Mouse (Mus musculus): ENCODE data around the gene Cdc5l.
"Not testable (repeated sequence)": the region's sequence is repeated elsewhere in the genome, so short reads cannot be mapped to it uniquely, and the experiment has no call there.

Cdc5l gene

DNA sequence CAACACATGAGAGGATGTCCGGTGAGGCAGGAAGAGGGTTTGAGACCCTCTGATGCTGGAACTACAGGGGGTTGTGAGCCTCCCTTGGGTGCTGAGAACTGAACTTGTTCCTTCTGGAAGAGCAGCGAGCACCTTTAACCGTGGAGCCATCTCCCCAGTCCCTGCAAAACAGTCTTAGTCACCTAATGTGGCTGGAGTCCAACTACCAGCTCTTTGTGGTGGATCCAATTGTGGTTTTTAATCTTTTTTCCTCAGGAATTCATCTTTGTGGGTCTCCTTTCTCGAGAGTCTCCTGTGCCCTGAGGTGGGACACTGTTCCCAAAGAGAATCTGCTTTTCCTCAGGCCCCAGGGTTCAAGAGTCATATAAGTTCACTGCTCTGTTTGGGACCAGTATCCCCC is 12.4 kb upstream of the Cdc5l start:
- in situ Hi-C loops (cut with MboI, MseI): no loop called here

DNA sequence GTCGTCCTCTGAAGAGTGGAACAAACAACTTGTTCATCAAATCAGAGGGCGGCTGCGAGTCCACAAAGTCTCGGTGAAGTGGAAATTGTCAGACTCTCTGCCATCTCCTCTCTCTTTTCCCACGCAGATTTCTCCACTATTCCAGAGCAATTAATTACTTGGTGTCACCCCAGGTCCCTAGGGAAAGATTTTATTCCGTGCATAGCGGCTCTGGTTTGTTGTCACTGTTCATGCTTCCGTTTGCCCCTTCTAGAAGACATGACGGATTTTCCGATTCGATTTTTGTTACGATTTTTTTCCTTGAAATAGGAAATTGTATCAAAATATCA is 689 bp upstream of the Cdc5l start:
- in situ Hi-C loops (cut with MboI, MseI): loop anchor here (10.0 kb wide), 1 partner anchor 1769 kb away; the partner anchor contains the start of genes Cyp39a1 and Slc25a27

DNA sequence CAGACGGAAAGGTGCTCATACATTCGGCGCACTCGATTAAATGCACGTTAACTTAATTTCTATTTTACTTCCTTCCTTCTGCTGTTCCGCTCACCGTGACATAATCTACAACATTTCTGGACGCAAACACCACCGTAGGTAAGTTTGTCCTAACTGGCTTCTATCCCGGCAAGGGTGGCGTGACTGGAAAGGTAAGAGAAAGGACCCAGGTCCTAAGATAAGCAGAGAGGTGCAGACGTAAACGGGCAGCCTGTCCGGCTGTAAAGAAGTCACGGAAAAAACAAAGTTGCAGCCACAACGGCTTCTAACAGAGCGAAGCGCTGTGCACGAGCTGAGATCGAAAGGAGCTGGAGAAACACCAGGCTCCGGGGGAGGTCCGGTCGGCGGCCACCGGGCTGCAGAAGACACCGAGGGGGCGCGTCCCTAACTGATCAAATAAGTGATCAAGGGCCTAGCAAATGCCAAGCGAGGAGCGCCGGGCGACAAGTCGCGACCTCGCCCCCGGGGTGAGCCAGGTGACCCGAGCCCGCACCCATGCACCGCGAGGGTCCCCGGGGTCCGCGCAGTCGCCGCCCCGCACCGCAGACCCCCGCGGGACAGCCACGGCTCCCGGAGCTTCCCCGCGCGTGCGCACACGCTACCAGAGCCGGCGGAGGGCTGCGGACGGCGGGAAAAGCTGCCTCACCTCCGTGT is 685 bp downstream of the Cdc5l start:
- in situ Hi-C loops (cut with MboI, MseI): loop anchor here (10.0 kb wide), 1 partner anchor 1768 kb away; the partner anchor contains the start of genes Cyp39a1 and Slc25a27

DNA sequence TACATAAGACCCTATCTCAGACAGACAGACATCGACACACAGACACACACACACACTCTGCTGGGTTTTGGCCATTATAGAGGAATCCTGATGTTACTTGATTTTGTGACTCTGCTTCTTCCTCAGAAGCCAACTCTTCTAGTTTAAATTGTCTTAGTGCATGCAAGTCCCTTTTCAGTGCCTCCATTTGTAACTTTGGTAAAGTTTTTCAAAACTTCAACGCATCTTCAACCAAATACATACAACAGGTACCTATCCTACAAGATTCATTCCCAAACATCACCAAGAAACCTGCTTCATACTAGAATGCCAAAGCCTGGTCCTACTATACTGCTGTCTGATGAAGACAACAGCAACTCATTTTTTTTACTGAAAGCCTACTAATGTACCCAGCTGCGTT is 1.5 kb downstream of the Cdc5l start:
- in situ Hi-C loops (cut with MboI, MseI): loop anchor here (10.0 kb wide), 1 partner anchor 1767 kb away; the partner anchor contains the start of genes Cyp39a1 and Slc25a27

DNA sequence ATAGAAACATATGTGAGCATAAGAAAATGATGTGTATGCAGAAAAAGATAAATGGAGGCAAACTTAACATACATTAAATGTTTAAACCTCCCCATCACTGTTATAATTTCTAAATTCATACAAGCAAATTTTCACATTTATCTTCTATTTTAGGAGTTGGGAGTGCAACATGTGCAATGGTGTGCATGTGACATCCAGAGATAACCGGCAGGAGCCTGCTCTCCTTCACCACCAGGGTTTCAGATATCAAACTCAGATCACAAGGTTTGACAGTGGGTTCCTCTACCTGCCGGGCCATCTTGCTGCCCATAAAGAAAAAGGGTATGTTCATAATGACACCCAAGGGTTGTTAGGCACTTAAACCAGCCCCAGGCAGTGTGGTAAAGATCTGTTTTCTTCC is 16.1 kb downstream of the Cdc5l start:
- in situ Hi-C loops (cut with MboI, MseI): no loop called here

DNA sequence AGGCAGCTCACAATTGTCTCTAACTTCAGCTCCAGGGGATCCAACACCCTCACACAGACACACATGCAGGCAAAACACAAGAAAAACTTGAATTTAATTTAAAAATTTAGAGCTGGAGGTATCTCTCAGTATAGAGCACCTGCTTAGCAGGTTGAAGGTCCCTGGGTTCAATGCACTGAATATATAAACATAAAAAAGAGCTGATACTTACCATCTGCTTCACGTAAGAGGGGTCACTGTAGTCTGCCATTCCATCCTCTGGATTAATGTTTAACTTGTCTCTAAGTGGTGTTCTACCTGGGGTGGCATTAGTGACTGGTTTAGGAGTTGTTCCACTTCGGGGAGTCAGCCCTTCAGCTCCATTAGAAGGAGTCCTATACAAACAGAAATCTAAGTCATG is 21.9 kb downstream of the Cdc5l start:
- in situ Hi-C loops (cut with MboI, MseI): not testable (repeated sequence)

DNA sequence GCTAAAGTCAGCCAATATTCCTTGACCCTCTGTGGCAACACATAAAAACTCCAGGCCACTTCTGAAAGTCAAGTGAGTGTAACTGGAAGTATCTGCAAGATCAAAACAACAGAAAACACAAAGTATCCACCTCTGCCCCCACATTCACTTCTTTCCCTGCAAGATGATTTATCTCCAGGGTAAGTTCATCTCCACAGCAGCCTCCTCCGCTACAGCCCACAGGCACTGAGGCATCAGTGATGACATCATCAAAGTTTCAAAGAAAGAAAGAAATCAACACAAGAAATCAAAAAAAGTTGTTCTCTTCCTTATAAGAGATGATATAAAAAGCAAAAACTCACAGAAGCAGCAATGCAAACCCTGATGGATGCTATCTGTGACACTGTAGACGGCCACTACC is 24.8 kb downstream of the Cdc5l start:
- in situ Hi-C loops (cut with MboI, MseI): no loop called here

DNA sequence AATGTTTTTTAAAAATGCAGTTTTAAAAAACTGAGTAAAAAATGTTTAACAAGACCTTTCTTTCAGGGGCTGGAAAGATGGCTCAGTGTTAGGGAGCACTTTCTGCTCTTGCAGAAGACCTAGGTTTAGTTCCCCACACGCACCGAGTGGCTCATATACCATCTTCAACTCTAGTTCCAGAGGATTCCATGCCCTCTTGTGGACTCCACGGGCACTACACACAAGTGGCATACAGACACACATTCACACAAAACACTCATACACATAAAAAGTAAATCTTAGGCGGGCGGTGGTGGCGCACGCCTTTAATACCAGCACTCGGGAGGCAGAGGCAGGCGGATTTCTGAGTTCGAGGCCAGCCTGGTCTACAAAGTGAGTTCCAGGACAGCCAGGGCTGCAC is 27.3 kb downstream of the Cdc5l start:
- in situ Hi-C loops (cut with MboI, MseI): no loop called here

DNA sequence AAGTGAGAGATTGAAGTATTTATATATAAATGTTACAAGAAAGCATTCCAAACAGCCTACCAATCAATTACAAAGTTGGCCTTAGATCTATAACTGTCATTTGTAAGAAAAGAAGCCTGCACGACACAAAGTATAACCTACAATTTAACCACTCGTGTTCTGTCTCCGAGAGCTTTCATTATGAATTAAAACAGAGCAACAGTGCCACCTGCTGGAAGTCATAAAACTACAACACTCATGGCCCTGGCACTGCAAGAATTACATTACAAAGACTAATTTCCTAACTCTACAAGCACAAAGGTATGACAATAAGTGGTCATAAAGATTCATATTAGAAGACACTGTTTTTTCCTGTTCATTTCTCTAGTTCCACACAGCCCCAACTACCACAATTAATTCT is 30.3 kb downstream of the Cdc5l start:
- in situ Hi-C loops (cut with MboI, MseI): no loop called here

DNA sequence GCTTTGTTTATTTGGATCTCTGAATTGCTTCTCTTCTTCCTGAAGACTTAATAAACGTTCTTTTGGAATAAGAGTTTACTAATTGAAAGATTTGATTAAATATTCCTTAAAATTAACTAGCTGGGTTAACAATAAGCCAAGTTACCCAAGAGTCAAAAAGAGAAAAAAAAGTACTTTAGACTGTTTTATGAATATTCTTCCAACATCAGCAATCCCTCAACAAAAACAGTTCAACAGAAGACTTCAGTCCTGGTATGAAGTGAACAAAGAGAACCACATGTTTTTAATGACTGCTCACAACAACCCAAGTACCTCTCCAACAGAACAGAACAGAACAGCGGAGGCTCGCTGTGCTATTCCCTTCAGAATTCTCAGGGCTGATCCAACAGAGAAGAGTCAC is 30.9 kb downstream of the Cdc5l start:
- in situ Hi-C loops (cut with MboI, MseI): no loop called here

DNA sequence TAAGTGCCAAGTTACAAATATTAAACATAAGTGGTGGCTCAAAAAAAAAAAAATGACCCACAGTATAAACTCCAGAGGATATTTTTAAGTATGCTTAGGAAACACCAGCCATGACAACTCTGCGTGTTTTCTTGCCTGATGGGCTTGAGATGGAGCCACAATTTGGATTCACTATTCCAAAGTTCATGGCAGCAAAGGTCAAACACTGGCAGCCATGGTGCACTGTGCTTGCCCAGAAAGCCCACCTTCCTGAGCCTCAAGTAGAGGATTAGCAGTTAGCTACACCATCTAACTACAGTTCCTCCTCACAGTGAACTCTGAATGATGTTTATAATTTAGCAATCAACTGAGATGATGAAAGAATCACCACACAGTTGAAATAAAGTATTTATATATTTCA is 31.4 kb downstream of the Cdc5l start:
- in situ Hi-C loops (cut with MboI, MseI): no loop called here

DNA sequence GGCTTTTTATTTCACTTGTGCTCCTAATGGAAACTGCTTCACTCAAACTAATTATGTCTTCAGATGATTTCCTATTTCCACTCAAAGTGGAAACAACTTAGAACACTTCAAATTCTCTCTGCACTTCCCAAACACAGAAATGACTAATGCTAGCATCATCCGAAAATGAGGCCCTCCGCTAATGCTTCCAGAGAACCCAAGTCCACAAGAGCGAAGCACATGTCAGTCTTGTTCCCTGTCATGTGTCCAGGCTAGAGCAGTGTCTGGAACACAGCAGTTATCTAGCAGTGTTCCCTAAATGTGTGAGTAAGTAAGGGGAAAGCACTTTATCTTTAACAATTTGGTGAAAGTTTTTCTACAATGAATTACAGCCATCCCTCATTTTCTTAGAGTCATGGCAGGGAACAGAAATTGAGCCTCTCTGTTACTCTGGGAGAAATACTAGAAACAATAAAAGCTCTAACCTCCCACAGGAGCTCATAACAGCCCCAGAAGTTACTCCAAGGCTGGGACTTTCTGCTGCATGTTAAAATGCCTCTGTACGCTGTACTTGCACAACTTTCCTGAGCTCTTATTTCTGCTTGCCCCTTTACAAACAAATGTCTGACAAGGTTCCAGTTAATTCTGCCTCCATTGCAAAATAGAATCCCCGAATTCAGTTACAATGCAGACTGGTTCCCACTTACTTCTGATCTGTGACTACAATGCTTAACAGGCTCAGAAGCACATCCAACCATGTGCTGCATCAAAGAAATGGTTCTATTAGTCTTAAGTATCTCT is 32.2 kb downstream of the Cdc5l start:
- in situ Hi-C loops (cut with MboI, MseI): no loop called here

DNA sequence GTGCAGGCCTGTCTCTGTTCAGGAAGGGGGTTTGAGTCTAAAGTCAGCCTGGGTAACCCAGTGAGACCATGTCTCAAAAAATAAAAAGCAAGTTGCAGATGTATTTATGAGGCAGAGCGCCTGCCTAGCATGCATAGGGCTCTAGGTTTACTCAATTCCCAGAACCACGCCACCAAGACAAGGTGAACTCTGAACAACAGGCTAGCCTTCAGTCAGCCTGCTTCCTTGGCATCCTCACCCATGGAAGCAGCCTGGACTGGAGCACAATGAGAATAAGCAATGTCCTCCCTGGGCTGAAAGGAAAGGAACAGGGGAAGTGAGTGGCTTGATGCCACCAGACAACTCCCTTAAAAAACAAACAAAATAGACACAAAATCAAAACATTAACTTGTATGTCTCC is 35.5 kb downstream of the Cdc5l start:
- in situ Hi-C loops (cut with MboI, MseI): no loop called here

DNA sequence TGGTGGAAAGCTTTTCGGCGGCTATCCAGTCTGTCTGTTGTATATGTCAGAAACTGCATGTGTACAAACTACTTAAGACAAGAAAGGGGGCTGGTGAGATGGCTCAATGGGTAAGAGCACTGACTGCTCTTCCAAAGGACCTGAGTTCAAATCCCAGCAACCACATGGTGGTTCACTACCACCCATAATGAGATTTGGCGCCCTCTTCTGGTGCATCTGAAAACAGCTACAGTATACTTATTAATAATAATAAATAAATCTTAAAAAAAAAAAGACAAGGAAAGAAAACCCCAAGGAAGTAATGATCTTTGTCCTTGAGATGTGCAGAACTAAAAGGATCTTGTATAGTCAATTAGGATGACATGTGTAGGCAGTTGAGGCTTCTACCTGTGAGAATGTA is 36.0 kb downstream of the Cdc5l start:
- in situ Hi-C loops (cut with MboI, MseI): no loop called here

DNA sequence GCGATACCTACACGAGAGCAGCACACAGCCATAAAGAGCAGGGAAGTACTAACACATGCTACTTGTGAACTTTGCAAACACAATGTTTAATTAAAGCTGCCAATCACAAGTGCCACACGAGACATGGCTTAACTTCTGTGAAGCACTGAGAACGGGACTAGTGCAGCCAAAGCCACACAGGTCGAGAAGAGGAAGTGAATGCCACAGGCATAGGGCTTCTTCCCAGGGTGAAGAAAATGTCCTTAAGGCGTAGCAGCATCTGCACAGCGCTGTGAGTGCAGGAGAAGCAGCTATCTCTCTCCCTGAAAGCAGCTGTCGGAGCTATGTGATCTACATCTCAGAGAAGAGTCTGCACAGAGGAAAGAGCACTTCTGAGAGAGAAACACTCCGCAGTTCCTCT is 38.9 kb downstream of the Cdc5l start:
- in situ Hi-C loops (cut with MboI, MseI): no loop called here

DNA sequence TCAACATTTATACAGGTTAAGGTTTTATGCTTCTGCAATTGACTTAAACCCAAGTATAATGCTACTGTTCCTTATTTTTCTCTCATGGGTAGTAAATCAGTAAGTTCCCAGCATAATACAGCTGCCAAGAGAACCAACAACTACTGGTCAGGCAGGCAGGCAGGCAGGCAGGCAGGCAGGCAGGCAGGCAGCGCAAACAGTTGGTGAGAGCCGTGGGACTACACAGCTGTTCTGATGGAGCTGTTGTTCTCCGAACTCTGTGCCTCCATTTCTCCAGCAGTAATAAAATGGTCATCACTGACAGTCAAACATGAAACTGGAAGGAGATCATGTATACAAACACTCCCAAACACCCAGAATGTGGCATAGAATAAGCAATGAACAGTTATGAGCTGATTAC is 39.8 kb downstream of the Cdc5l start:
- in situ Hi-C loops (cut with MboI, MseI): no loop called here

DNA sequence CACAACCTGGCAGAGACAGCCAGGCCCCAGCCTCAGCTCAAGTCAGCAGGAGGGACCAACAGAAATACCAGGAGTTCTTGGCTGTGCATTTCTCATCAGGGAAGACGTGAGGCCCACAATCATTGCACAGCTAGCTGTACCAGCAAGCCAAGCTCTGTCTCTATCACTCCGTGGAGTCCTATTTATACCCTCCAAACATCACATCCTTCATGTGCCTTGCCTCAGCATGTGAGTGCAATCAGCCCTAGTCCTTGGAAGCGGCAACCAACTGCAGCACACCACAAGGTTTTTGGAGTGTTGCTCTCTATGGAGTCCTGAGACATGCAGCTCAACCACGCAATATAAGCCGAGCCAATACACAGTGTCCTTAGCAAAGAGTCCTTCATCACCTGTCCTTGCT is 43.6 kb downstream of the Cdc5l start:
- in situ Hi-C loops (cut with MboI, MseI): no loop called here

DNA sequence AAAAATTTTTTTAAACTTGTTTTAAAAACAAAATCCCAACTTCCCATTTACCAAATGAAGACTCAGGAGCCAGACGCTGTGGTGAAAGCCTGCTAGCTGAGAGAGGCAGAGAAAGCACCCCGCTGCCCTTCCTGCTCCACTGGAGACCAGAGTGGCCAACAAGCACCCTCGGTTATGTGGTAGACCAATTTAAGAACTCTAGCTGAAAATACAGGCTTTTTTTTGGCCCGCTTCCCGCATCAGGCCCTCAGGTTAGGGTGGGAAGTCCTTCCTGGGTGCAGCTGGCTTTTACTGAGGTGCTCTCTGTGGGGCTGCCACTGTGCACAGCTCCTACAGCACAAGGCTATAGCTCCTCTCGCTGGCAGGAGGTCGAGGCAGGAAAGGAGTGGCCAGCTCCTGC is 46.6 kb downstream of the Cdc5l start:
- in situ Hi-C loops (cut with MboI, MseI): no loop called here

DNA sequence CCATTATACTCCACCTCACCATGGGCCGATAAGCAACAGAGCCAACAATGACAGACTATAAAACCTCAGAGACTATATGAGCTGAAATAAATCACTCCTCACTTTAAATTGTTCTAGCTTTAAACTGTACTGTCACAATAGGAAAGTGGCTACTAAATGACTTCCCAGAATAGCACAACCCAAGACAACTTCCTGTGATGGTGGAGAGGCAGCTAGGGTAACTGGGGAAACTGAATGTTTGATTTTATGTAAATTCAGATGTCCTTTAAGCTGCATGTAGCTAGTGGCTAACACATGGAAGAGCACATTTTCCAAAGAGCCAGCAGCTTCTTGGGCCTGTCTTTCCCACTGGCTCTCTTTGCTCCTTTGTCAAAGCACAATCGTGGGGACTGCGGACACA is 50.2 kb downstream of the Cdc5l start:
- in situ Hi-C loops (cut with MboI, MseI): no loop called here

DNA sequence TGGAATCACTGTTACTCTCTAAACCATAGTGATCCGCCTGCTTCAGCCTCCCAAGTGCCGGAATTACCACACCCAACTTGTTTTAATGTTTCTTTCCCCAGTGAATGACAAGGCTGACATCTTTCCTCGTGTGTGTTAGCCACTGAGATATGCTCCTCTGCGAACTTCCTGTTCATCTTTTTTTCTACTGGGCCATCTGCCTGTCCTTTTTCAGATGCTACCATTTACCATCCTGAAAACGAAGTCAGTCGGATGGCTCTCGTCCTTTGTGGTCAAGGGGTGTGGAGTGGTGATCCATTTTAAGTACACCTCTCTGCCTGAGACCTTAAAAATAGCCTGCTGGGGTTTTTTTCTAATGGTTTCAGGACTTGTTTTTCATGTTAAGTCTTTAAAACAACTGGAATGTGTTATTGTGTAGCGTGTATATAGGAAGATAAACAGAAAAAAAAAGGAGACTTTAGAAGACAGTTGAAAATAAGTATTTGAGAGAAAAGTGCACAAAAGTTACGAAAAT is 54.2 kb downstream of the Cdc5l start:
- in situ Hi-C loops (cut with MboI, MseI): loop anchor here (10.0 kb wide), 1 partner anchor 145 kb away; no protein-coding TSS in a partner anchor

DNA sequence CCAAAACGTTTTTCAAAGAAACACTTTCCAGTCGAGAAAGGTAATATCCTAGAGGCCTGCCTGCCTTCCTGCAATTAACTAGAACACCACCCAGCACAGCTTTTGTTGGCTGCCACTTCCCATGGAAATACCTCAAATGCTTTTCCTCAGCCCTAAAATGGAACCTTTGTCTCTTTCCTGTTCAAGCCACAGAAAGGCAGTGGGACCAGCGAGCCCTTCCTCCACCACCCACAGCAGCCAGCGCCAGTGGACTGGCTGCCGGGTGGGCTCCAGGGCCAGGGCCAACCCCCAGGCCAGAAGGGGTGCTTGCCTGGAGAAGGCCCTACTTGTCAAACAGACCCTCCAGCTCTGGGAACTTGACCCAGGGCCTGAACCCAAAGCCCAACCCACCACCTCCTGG is 56.2 kb downstream of the Cdc5l start:
- in situ Hi-C loops (cut with MboI, MseI): loop anchor here (10.0 kb wide), 1 partner anchor 143 kb away; no protein-coding TSS in a partner anchor

DNA sequence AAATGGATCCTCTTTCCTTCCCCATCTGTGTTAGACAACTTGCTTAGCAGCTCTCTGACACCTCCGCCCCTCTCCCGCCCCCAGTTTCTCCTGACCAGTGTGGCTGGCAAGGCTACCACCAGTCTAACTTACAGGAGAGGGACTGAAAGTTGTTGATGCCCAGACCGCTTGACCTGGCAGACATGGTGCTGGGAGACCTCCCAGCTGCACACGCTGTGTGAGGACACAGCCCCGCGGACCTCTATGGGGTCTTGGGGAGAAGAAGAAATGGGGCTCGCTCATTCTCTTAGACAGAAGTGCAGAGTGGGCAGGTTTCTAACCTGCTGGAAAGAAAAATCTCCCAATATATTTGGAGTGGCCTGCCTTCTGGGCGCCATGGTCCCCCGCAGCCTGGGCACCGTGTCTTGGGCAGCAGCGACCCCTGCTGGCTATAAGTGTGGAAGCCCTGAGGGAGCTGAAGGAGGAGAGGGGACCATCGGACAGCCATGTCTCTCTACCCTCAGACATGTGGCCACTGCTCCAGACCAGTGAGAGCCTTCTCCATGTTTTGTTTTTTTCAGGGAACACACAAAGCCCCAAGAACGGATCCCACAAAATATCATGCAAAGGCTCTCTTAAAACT is 59.4 kb downstream of the Cdc5l start:
- in situ Hi-C loops (cut with MboI, MseI): loop anchor here (5.0 to 10.0 kb wide), 2 partner anchors 77 to 139 kb away; no protein-coding TSS in a partner anchor
